Mouse (Mus musculus) heart, adult 9 months (tissue): Measurements from ENCODE around the gene Efcab3.

Experiments
- DNase-seq, 2 experiments: peaks; one replicate each; pipeline ENCODE4 v3.0.0; 2022; ENCODE audit warnings: low spot score in 2 of 2

Efcab3 gene

GRCm38 (mm10) chr11:105146593-105146992, 83.2 kb downstream of the Efcab3 start, which contains the start of gene Gm10842:
Gm10842 (plus strand) TSS chr11:105146893.
- no peak for DNase-seq

GRCm38 (mm10) chr11:105149353-105149752, 86.0 kb downstream of the Efcab3 start:
- no peak for DNase-seq

GRCm38 (mm10) chr11:105149766-105150165, 86.4 kb downstream of the Efcab3 start:
- DNase-seq: no peak

- no peak for DNase-seq
These were observed 87.3 kb downstream of the Efcab3 start for GRCm38 (mm10) chr11:105150691-105151090.

GRCm38 (mm10) chr11:105151226-105152016, 88.0 kb downstream of the Efcab3 start:
- DNase-seq: no peak

GRCm38 (mm10) chr11:105152017-105152300, 88.6 kb downstream of the Efcab3 start:
- no peak for DNase-seq

GRCm38 (mm10) chr11:105152357-105152899, 89.0 kb downstream of the Efcab3 start:
- no peak for DNase-seq

GRCm38 (mm10) chr11:105153068-105153833, 89.9 kb downstream of the Efcab3 start:
- peak; percentile 10 to 14 for DNase-seq

GRCm38 (mm10) chr11:105155915-105156314, 92.5 kb downstream of the Efcab3 start:
- DNase-seq: no peak

GRCm38 (mm10) chr11:105156748-105157267, 93.4 kb downstream of the Efcab3 start:
- DNase-seq: peak in 1 of 2 experiments; percentile 14

GRCm38 (mm10) chr11:105158047-105158446, 94.7 kb downstream of the Efcab3 start:
- DNase-seq: no peak

GRCm38 (mm10) chr11:105159673-105160360, 96.4 kb downstream of the Efcab3 start:
- no peak for DNase-seq

GRCm38 (mm10) chr11:105161411-105161810, 98.0 kb downstream of the Efcab3 start:
- no peak for DNase-seq

GRCm38 (mm10) chr11:105164516-105165510, 101.4 kb downstream of the Efcab3 start:
- DNase-seq: no peak

- DNase-seq: no peak
These were observed 103.4 kb downstream of the Efcab3 start for GRCm38 (mm10) chr11:105166780-105167179.
